Mouse (Mus musculus) kidney, postnatal 0 days (tissue): ENCODE measurements around the gene Nlgn2. TPM values are rescaled to one million over a fixed set of nuclear protein-coding genes. Genes with fewer than 3 reads are reported as not detected.

ENCODE experiments used
- ATAC-seq: fragments of 200-750 bp; cut with Nextera tagmentation; replicated peaks from 2 replicates; pipeline ENCODE4 v1.8.0; 2017; ENCODE audit warnings: low read depth, moderate number of reproducible peaks, moderate TSS enrichment, moderate library complexity; ENCODE audit not compliant: low FRiP score
- DNase-seq: peaks from one replicate; pipeline ENCODE4 v3.0.0-alpha.2; 2016; ENCODE audit warnings: low spot score
- H3K27ac ChIP-seq: fragments of 300-500 bp; sonication (generic); 2 replicates; pipeline ENCODE4 v1.5.1; 2014; ENCODE audit warnings: mild to moderate bottlenecking
- H3K27me3 ChIP-seq: fragments of 300-500 bp; sonication (generic); 2 replicates; pipeline ENCODE4 v1.6.1; 2014; ENCODE audit warnings: low read length, mixed read lengths; ENCODE audit not compliant: insufficient read depth
- H3K36me3 ChIP-seq: fragments of 300-500 bp; sonication (generic); 2 replicates; pipeline ENCODE4 v1.6.1; 2014; ENCODE audit warnings: low read length, mixed read lengths; ENCODE audit not compliant: insufficient read depth
- H3K4me1 ChIP-seq: fragments of 300-500 bp; sonication (generic); replicated peaks from 2 replicates; pipeline ENCODE4 v1.6.1; 2014; ENCODE audit warnings: antibody characterized with exemption, low read length, mixed read lengths; ENCODE audit not compliant: insufficient read depth
- H3K4me2 ChIP-seq: fragments of 300-500 bp; sonication (generic); 2 replicates; pipeline ENCODE4 v1.6.1; 2014; ENCODE audit warnings: mild to moderate bottlenecking, low read length, moderate library complexity, mixed read lengths
- H3K4me3 ChIP-seq: fragments of 300-500 bp; sonication (generic); replicated peaks from 2 replicates; pipeline ENCODE4 v1.5.1; 2014; ENCODE audit warnings: low read depth, low read length
- H3K9ac ChIP-seq: fragments of 300-500 bp; sonication (generic); 2 replicates; pipeline ENCODE4 v1.6.1; 2014; ENCODE audit warnings: low read depth, low read length
- H3K9me3 ChIP-seq: fragments of 300-500 bp; sonication (generic); replicated peaks from 2 replicates; pipeline ENCODE4 v1.6.1; 2016; ENCODE audit warnings: low read length, inconsistent platforms, mixed read lengths
- CTCF ChIP-seq: IDR thresholded peaks from 2 replicates; pipeline ENCODE4 v1.5.1; 2016; ENCODE audit warnings: antibody characterized with exemption, low read depth, mild to moderate bottlenecking, moderate library complexity
- WGBS: fragments of 180-500 bp; shearing (Covaris S2); extraction: QIAGEN DNeasy Blood & Tissue Kit; methylation state at CpG from one replicate; pipeline ENCODE4 v1.1.7; 2014; 5-methylcytosine and 5-hydroxymethylcytosine counted together
- polyA plus RNA-seq: library from polyadenylated mRNA; unstranded; fragments of >200 nt; fragmentation: Nextera tagmentation; extraction: Ambion mirVana; gene quantifications from 2 replicates; pipeline ENCODE4 v1.2.1, GENCODE M21; 2015

Nlgn2 gene
- polyA plus RNA-seq, 1 experiment from 2014 or later, result 4.1 TPM

- no peak for TF ChIP-seq CTCF
- H3K4me2 ChIP-seq, result peak within 1 kb of the TSS; percentile 82
- ATAC-seq (no peak), DNase-seq (no peak)
- 84% methylated on average over 11 of the region's 11 CpGs for WGBS
- peaks cover 27% of the 10 kb centered on the region for H3K4me1 ChIP-seq
- no peak within 1 kb of the TSS for H3K4me3 ChIP-seq
- H3K9me3 ChIP-seq, result no peaks in the 10 kb centered on the region
- H3K27me3 ChIP-seq, result no peaks in the 10 kb centered on the region
- H3K27ac ChIP-seq, result 0 out of 2 replicates have a peak within 1 kb of the TSS, but pooled peaks have one; percentile 25
- H3K9ac ChIP-seq, result no peak within 1 kb of the TSS
- no peaks in the 10 kb centered on the region for H3K36me3 ChIP-seq
These were observed 40.3 kb upstream of the Nlgn2 start, which contains the start of gene Tmem95 for GRCm38 (mm10) chr11:69877878-69878277. Tmem95 (minus strand) TSS chr11:69878018.

GRCm38 (mm10) chr11:69876867-69877266, 39.3 kb upstream of the Nlgn2 start:
- 0 out of 2 replicates have a peak overlapping the region, but pooled peaks have one; percentile 25 for H3K27ac ChIP-seq
- no peak overlapping the region for H3K4me3 ChIP-seq
- peaks cover 27% of the 10 kb centered on the region for H3K4me1 ChIP-seq
- H3K36me3 ChIP-seq, result no peaks in the 10 kb centered on the region
- peak; percentile 97 for TF ChIP-seq CTCF
- H3K27me3 ChIP-seq, result no peaks in the 10 kb centered on the region
- peak; percentile 95 for DNase-seq
- 5% methylated on average over 12 of the region's 12 CpGs for WGBS
- H3K4me2 ChIP-seq, result peak overlapping the region; percentile 9; the same call in 1 of the 2 replicates
- no peak overlapping the region for H3K9ac ChIP-seq
- peak; percentile 43 for ATAC-seq
- no peaks in the 10 kb centered on the region for H3K9me3 ChIP-seq

GRCm38 (mm10) chr11:69876186-69876585, 38.6 kb upstream of the Nlgn2 start:
- Histone ChIP-seq H3K4me3 (no peak overlapping the region), H3K27ac (0 out of 2 replicates have a peak overlapping the region, but pooled peaks have one; percentile 25), H3K4me1 (peaks cover 21% of the 10 kb centered on the region), H3K9ac (no peak overlapping the region), H3K4me2 (no peak overlapping the region), H3K27me3 (no peaks in the 10 kb centered on the region), H3K36me3 (no peaks in the 10 kb centered on the region), H3K9me3 (no peaks in the 10 kb centered on the region)
- 48% methylated on average over 7 of the region's 7 CpGs for WGBS
- DNase-seq (peak; percentile 69), ATAC-seq (no peak)
- TF ChIP-seq CTCF, result peak; percentile 18; the same call in 1 of the 2 replicates

- ATAC-seq (no peak), DNase-seq (no peak)
- 71% methylated on average over 4 of the region's 4 CpGs for WGBS
- H3K9ac ChIP-seq, result no peak overlapping the region
- H3K27me3 ChIP-seq, result no peaks in the 10 kb centered on the region
- no peaks in the 10 kb centered on the region for H3K9me3 ChIP-seq
- H3K27ac ChIP-seq, result no peak overlapping the region
- H3K4me2 ChIP-seq, result no peak overlapping the region
- no peak overlapping the region for H3K4me3 ChIP-seq
- H3K36me3 ChIP-seq, result no peaks in the 10 kb centered on the region
- no peak for TF ChIP-seq CTCF
- H3K4me1 ChIP-seq, result peaks cover 4% of the 10 kb centered on the region; the same call in 1 of the 2 replicates
These were observed 34.9 kb upstream of the Nlgn2 start for GRCm38 (mm10) chr11:69872451-69872850.

- no peak for ATAC-seq
- Histone ChIP-seq H3K4me1 (no peaks in the 10 kb centered on the region), H3K4me2 (no peak overlapping the region), H3K4me3 (no peak overlapping the region), H3K36me3 (no peaks in the 10 kb centered on the region), H3K27me3 (no peaks in the 10 kb centered on the region), H3K27ac (no peak overlapping the region), H3K9me3 (no peaks in the 10 kb centered on the region), H3K9ac (no peak overlapping the region)
- DNase-seq, result no peak
- WGBS, result 87% methylated on average over 7 of the region's 7 CpGs
- TF ChIP-seq CTCF, result no peak
These were observed 34.2 kb upstream of the Nlgn2 start for GRCm38 (mm10) chr11:69871822-69872221.

- DNase-seq (no peak), ATAC-seq (no peak)
- Histone ChIP-seq H3K4me2 (no peak overlapping the region), H3K9ac (no peak overlapping the region), H3K4me1 (no peaks in the 10 kb centered on the region), H3K36me3 (no peaks in the 10 kb centered on the region), H3K4me3 (no peak overlapping the region), H3K27me3 (no peaks in the 10 kb centered on the region), H3K27ac (no peak overlapping the region), H3K9me3 (no peaks in the 10 kb centered on the region)
- 91% methylated on average over 2 of the region's 2 CpGs for WGBS
- TF ChIP-seq CTCF, result no peak
These were observed 32.9 kb upstream of the Nlgn2 start for GRCm38 (mm10) chr11:69870289-69871069.
